Mouse (Mus musculus) right cerebral cortex, postnatal 25 days (tissue): ENCODE results near the gene Phyh.
"Not testable (repeated sequence)": the region's sequence is repeated elsewhere in the genome, so short reads cannot be mapped to it uniquely, and the experiment has no call there.

Source experiments
- DNase-seq: peaks from one replicate; pipeline ENCODE4 v3.0.0; 2022

Gene Phyh

GRCm38 (mm10) chr2:4917326-4918021 is 1.3 kb upstream of the Phyh start:
- peak; percentile 49 for DNase-seq

GRCm38 (mm10) chr2:4921019-4921418 is 2.2 kb downstream of the Phyh start:
- no peak for DNase-seq

GRCm38 (mm10) chr2:4922476-4923164 is 3.8 kb downstream of the Phyh start:
- DNase-seq: no peak

- DNase-seq: no peak
These were observed 8.6 kb downstream of the Phyh start for GRCm38 (mm10) chr2:4927391-4927790.

- DNase-seq: no peak
These were observed 10.4 kb downstream of the Phyh start for GRCm38 (mm10) chr2:4929230-4929629.

- no peak for DNase-seq
These were observed 15.7 kb downstream of the Phyh start for GRCm38 (mm10) chr2:4934516-4934915.

GRCm38 (mm10) chr2:4937931-4938330 is 19.1 kb downstream of the Phyh start:
- DNase-seq: no peak

GRCm38 (mm10) chr2:4940861-4941260 is 22.0 kb downstream of the Phyh start:
- DNase-seq: no peak

GRCm38 (mm10) chr2:4949691-4950090 is 30.9 kb downstream of the Phyh start:
- not testable (repeated sequence) for DNase-seq

GRCm38 (mm10) chr2:4950986-4951385 is 32.2 kb downstream of the Phyh start:
- no peak for DNase-seq

GRCm38 (mm10) chr2:4954216-4954760 is 35.5 kb downstream of the Phyh start:
- DNase-seq: no peak

- DNase-seq: no peak
These were observed 39.2 kb downstream of the Phyh start for GRCm38 (mm10) chr2:4958039-4958438.

GRCm38 (mm10) chr2:4967806-4968205 is 49.0 kb downstream of the Phyh start:
- DNase-seq: no peak

GRCm38 (mm10) chr2:4969083-4969482 is 50.3 kb downstream of the Phyh start:
- DNase-seq: no peak

GRCm38 (mm10) chr2:4975807-4976206 is 57.0 kb downstream of the Phyh start, which contains the start of gene Ucma:
Gene Ucma (plus strand): TSS chr2:4976122.
- peak; percentile 37 for DNase-seq

- no peak for DNase-seq
These were observed 59.3 kb downstream of the Phyh start for GRCm38 (mm10) chr2:4978091-4978490.

GRCm38 (mm10) chr2:4983987-4984386 is 65.2 kb downstream of the Phyh start:
- no peak for DNase-seq

- DNase-seq: no peak
These were observed 66.2 kb downstream of the Phyh start for GRCm38 (mm10) chr2:4985000-4985399.

GRCm38 (mm10) chr2:4986798-4987197 is 68.0 kb downstream of the Phyh start:
- no peak for DNase-seq

GRCm38 (mm10) chr2:4987388-4988180 is 68.8 kb downstream of the Phyh start:
- no peak for DNase-seq
